Mouse (Mus musculus): Measurements from ENCODE around the gene Gm17617.

GRCm38 (mm10) chr13:55133448-55133847 lies at the start of gene Gm17617:
- TF ChIP-seq POLR2A (IDR thresholded peaks at IDR 0.05; ENCODE audit: insufficient read depth, low read depth, low read length) (no peak), EP300 (IDR thresholded peaks at IDR 0.05; ENCODE audit: insufficient read depth, low read depth, low read length) (no peak), CTCF (IDR thresholded peaks at IDR 0.05) (no peak)

Measured in heart, adult 2 months (tissue).